Mouse (Mus musculus) bone marrow macrophage, adult 2 months (primary cell): ENCODE results near the gene Ankrd26. TPM values are rescaled to one million over a fixed set of nuclear protein-coding genes. Genes with fewer than 3 reads are reported as not detected.
"Not testable (repeated sequence)": the region's sequence is repeated elsewhere in the genome, so short reads cannot be mapped to it uniquely, and the experiment has no call there.

Source experiments
- H3K27ac ChIP-seq: 2 replicates; pipeline ENCODE4 v1.5.1; 2012; ENCODE audit warnings: low read depth, low read length; ENCODE audit not compliant: insufficient read depth
- H3K4me1 ChIP-seq: 2 replicates; pipeline ENCODE4 v1.6.1; 2012; ENCODE audit warnings: low read length; ENCODE audit not compliant: control insufficient read depth, insufficient read depth
- H3K4me3 ChIP-seq: 2 replicates; pipeline ENCODE4 v1.5.1; 2012; ENCODE audit warnings: mild to moderate bottlenecking, low read length, moderate library complexity; ENCODE audit not compliant: insufficient read depth
- CTCF ChIP-seq: IDR thresholded peaks from 2 replicates; pipeline ENCODE4 v1.5.1; 2012; ENCODE audit warnings: low read depth, mild to moderate bottlenecking, low read length, moderate library complexity
- POLR2A ChIP-seq: IDR thresholded peaks from 2 replicates; pipeline ENCODE4 v1.6.1; 2012; ENCODE audit warnings: mild to moderate bottlenecking, low read depth, low read length, borderline replicate concordance
- polyA plus RNA-seq: library from polyadenylated mRNA; stranded (reverse); fragments of >200 nt; gene quantifications from 2 replicates; pipeline ENCODE4 v1.2.4, GENCODE M21; 2012; ENCODE audit not compliant: missing spikeins, insufficient read depth, insufficient read length

The Ankrd26 gene
- 5.8 and 7.2 TPM in 2 replicates for polyA plus RNA-seq

DNA sequence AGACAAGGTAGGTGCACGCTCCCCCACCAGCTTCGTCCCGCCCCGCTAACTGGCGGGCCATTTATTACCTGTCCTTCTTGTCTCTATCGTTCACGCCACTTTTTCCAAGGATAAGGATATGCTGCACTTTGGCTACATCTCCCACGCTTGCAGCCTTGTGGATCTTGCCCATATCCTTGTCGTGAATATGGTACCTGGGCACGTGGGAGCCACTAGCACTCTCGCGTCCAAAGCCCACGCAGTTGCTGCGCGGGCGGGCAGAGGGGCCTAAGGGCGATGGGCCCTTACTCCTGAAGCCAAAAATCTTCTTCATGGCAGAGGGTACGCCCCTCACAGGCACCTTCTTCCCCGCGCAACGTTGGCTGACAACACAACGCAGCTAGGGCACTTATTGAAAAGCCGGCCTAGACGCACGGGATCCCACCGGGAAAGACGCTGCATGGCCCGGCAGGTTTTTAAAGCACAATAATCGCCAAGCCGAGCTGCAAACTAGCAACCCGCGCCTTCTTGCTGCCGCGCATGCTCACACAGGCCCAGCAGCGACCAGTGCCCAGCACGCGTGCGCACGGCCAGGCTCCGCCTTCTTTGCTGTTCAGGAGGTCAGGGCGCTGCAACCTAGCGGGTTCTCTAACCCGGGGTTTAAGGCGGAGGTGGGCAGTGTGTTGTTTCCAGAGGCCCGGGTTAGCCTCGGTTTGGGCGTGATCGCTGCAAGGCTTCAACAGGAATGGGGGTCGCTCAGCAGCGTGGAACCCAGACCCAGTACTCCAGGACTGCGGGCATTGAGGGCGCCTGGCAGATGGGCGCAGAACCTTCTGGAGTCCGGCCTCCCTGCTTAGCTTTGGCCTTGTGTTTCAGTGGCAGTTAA lies at the start of gene Ankrd26:
Gene Ankrd26 (minus strand): TSS at position 482 of the 865 bp plus-strand sequence.
- no peak within 1 kb of the TSS for H3K27ac ChIP-seq
- peak within 1 kb of the TSS; percentile 88 for H3K4me3 ChIP-seq
- TF ChIP-seq CTCF: no peak
- TF ChIP-seq POLR2A: no peak
- H3K4me1 ChIP-seq: peaks cover 9% of the 10 kb centered on the region

DNA sequence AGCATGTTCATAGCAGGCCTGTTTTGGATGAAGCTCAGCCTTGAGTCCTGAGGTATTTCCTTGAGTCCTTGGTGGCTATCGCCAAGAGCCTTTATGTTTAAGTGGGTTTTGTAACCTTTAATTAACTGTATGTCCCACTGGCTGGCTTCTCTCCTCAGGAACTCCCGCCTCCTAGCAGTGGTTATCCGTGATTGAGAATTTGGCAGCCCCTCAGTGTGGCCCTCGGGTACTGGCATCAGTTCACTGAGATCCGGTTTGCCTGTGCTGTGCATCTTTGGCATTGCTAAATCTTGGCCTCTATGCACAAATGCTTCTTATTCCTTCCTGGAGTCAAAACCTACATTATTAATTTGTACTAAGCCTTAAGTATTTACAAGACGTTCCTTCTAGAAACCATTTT lies 46.9 kb upstream of the Ankrd26 start:
- TF ChIP-seq CTCF: no peak
- TF ChIP-seq POLR2A: no peak
- H3K27ac ChIP-seq: no peak overlapping the region
- H3K4me3 ChIP-seq: no peak overlapping the region
- no peaks in the 10 kb centered on the region for H3K4me1 ChIP-seq

GRCm38 (mm10) chr6:118605974-118606373 lies 43.9 kb upstream of the Ankrd26 start:
- TF ChIP-seq CTCF (peak; percentile 31; the same call in 1 of the 2 replicates), POLR2A (no peak)
- H3K4me3 ChIP-seq: no peak overlapping the region

GRCm38 (mm10) chr6:118603825-118604224 lies 41.8 kb upstream of the Ankrd26 start:
- no peak overlapping the region for H3K27ac ChIP-seq
- no peak overlapping the region for H3K4me3 ChIP-seq
- H3K4me1 ChIP-seq: no peaks in the 10 kb centered on the region
- TF ChIP-seq CTCF (no peak), POLR2A (no peak)

More at GRCm38 (mm10) chr6:118605974-118606373, 43.9 kb upstream of the Ankrd26 start:
- H3K4me1 ChIP-seq: no peaks in the 10 kb centered on the region
- H3K27ac ChIP-seq: no peak overlapping the region

GRCm38 (mm10) chr6:118595681-118596055 lies 33.6 kb upstream of the Ankrd26 start:
- H3K27ac ChIP-seq: no peak overlapping the region
- no peak overlapping the region for H3K4me3 ChIP-seq
- H3K4me1 ChIP-seq: no peaks in the 10 kb centered on the region
- no peak for TF ChIP-seq CTCF
- no peak for TF ChIP-seq POLR2A

- Histone ChIP-seq H3K27ac (no peak overlapping the region), H3K4me3 (no peak overlapping the region), H3K4me1 (no peaks in the 10 kb centered on the region)
- TF ChIP-seq CTCF (no peak), POLR2A (no peak)
Observed at GRCm38 (mm10) chr6:118594833-118595680, 33.0 kb upstream of the Ankrd26 start.

- TF ChIP-seq CTCF (no peak; the same call in 1 of the 2 replicates), POLR2A (no peak)
- H3K27ac ChIP-seq: no peak overlapping the region
- no peaks in the 10 kb centered on the region for H3K4me1 ChIP-seq
- peak overlapping the region; percentile 58 for H3K4me3 ChIP-seq
Observed at GRCm38 (mm10) chr6:118594070-118594469, 32.0 kb upstream of the Ankrd26 start.

- no peaks in the 10 kb centered on the region for H3K4me1 ChIP-seq
- H3K4me3 ChIP-seq: peak overlapping the region; percentile 58
- TF ChIP-seq CTCF: no peak; the same call in 1 of the 2 replicates
- no peak for TF ChIP-seq POLR2A
Observed at GRCm38 (mm10) chr6:118593377-118594061, 31.5 kb upstream of the Ankrd26 start.

GRCm38 (mm10) chr6:118592662-118593376 lies 30.8 kb upstream of the Ankrd26 start:
- no peaks in the 10 kb centered on the region for H3K4me1 ChIP-seq
- H3K4me3 ChIP-seq: peak overlapping the region; percentile 58
- H3K27ac ChIP-seq: no peak overlapping the region
- no peak for TF ChIP-seq CTCF
- no peak for TF ChIP-seq POLR2A

More at GRCm38 (mm10) chr6:118593377-118594061, 31.5 kb upstream of the Ankrd26 start:
- H3K27ac ChIP-seq: no peak overlapping the region

DNA sequence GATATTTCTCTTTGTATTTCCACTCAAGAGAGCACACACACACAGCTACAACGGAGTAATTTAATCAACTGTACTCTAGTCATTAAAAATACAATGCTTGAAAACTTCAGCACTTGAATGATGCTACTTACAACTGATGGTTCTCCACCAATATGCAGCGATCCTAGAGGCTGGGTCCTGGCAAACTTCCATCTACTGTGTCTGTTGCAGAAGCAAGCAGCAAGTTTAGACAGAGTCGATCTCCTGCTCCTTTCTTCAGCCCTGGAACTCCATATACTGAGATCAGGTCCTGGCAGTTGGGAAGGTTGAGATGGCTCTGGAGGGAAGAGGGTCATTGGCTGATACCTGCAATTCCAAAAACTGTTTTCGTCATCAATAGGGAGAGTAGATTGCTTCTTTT lies 16.7 kb upstream of the Ankrd26 start:
- H3K4me3 ChIP-seq, H3K4me1 ChIP-seq, H3K27ac ChIP-seq: not testable (repeated sequence)
